Mouse (Mus musculus) hindbrain, embryonic 14.5 days (tissue): ENCODE measurements around the gene Nrk. TPM values are rescaled to one million over a fixed set of nuclear protein-coding genes. Genes with fewer than 3 reads are reported as not detected.

Source experiments
- polyA plus RNA-seq: library from polyadenylated mRNA; unstranded; fragments of >200 nt; fragmentation: Nextera tagmentation; extraction: Ambion mirVana; gene quantifications from 2 replicates; pipeline ENCODE4 v1.2.1, GENCODE M21; 2014

The Nrk gene
- polyA plus RNA-seq, 1 experiment from 2014 or later, result 1.5 TPM

Other genes starting within 250 kb of the Nrk start
- gene Serpina7, start 170.8 kb downstream of the Nrk start, polyA plus RNA-seq, result not detected in 2 replicates
- not detected in 2 replicates for gene 4930513O06Rik, start 171.8 kb downstream of the Nrk start, polyA plus RNA-seq